Comparison of ENCODE assay signal across 7 mouse cellular contexts in genomic region chrX:155215501-155216248, GRCm38 (mm10). TPM values are rescaled to one million over a fixed set of nuclear protein-coding genes. Genes with fewer than 3 reads are reported as not detected.
DNase-seq lines count a peak whose midpoint lies in the region; ATAC-seq and TF ChIP-seq lines count a peak whose summit lies in the region.

No protein-coding gene starts in this region.

- DNase-seq in G1E (ENCODE audit: low spot score) = no peak
- DNase-seq in adrenal gland, postnatal 25 days = peak; percentile 29
- peak; percentile 14 for DNase-seq in kidney, postnatal 0 days (ENCODE audit: low spot score)
- DNase-seq in spleen, postnatal 10 days (ENCODE audit: low spot score in 2 of 2) = peak; percentile 25 to 28

- H3K79me2 ChIP-seq in macrophage (ENCODE audit: inconsistent target) = peaks cover 27% of the 10 kb centered on the region

- ATAC-seq in G1E (ENCODE audit: extremely low read depth, insufficient number of reproducible peaks, low FRiP score, poor library complexity, severe bottlenecking) = peak; percentile 11; the same call in 1 of the 2 replicates
- peak; percentile 64 for ATAC-seq in embryonic facial prominence, embryonic 15.5 days (ENCODE audit: insufficient number of reproducible peaks, low FRiP score, low TSS enrichment, low read depth)
- ATAC-seq in heart, embryonic 15.5 days (replicated peaks; ENCODE audit: insufficient number of reproducible peaks, insufficient read depth, low FRiP score, low read depth) = peak; percentile 69
- ATAC-seq in kidney, postnatal 0 days (replicated peaks; ENCODE audit: low FRiP score, low read depth) = peak; percentile 71

- H3K4me3 ChIP-seq in G1E (ENCODE audit: low read depth, low read length) (peak overlapping the region; percentile 75), macrophage (ENCODE audit: inconsistent target) (peak overlapping the region; percentile 69)
- H3K4me3 ChIP-seq in embryonic facial prominence, embryonic 15.5 days (replicated peaks) = peak overlapping the region; percentile 51
- H3K4me3 ChIP-seq in heart, embryonic 15.5 days = peak overlapping the region; percentile 63
- H3K4me3 ChIP-seq in kidney, postnatal 0 days (replicated peaks; ENCODE audit: low read depth, low read length) = peak overlapping the region; percentile 54

- no peaks in the 10 kb centered on the region for H3K27me3 ChIP-seq in G1E (ENCODE audit: insufficient read depth, low read length)
- no peaks in the 10 kb centered on the region for H3K27me3 ChIP-seq in embryonic facial prominence, embryonic 15.5 days
- H3K27me3 ChIP-seq in heart, embryonic 15.5 days = no peaks in the 10 kb centered on the region
- no peaks in the 10 kb centered on the region for H3K27me3 ChIP-seq in kidney, postnatal 0 days (ENCODE audit: insufficient read depth, low read length)

- no peaks in the 10 kb centered on the region for H3K9me3 ChIP-seq in G1E (replicated peaks)
- H3K9me3 ChIP-seq in embryonic facial prominence, embryonic 15.5 days (replicated peaks) = no peaks in the 10 kb centered on the region
- no peaks in the 10 kb centered on the region for H3K9me3 ChIP-seq in heart, embryonic 15.5 days (replicated peaks)
- no peaks in the 10 kb centered on the region for H3K9me3 ChIP-seq in kidney, postnatal 0 days (replicated peaks; ENCODE audit: low read length)

- H3K4me1 ChIP-seq in G1E (ENCODE audit: insufficient read depth, low read depth, low read length) = peaks cover 5% of the 10 kb centered on the region; the same call in 1 of the 2 replicates
- H3K4me1 ChIP-seq in embryonic facial prominence, embryonic 15.5 days = no peaks in the 10 kb centered on the region
- H3K4me1 ChIP-seq in heart, embryonic 15.5 days (replicated peaks) = no peaks in the 10 kb centered on the region
- no peaks in the 10 kb centered on the region for H3K4me1 ChIP-seq in kidney, postnatal 0 days (replicated peaks; ENCODE audit: insufficient read depth, low read length)

- H3K27ac ChIP-seq in embryonic facial prominence, embryonic 15.5 days (replicated peaks) = peak overlapping the region; percentile 66
- H3K27ac ChIP-seq in heart, embryonic 15.5 days = peak overlapping the region; percentile 73
- H3K27ac ChIP-seq in kidney, postnatal 0 days = peak overlapping the region; percentile 88
- peak overlapping the region; percentile 90 for H3K27ac ChIP-seq in macrophage

- H3K36me3 ChIP-seq in G1E (replicated peaks) (peaks cover 7% of the 10 kb centered on the region), macrophage (ENCODE audit: inconsistent target) (no peaks in the 10 kb centered on the region)
- no peaks in the 10 kb centered on the region for H3K36me3 ChIP-seq in embryonic facial prominence, embryonic 15.5 days
- H3K36me3 ChIP-seq in heart, embryonic 15.5 days = no peaks in the 10 kb centered on the region
- H3K36me3 ChIP-seq in kidney, postnatal 0 days (ENCODE audit: insufficient read depth, low read length) = no peaks in the 10 kb centered on the region

- H3K9ac ChIP-seq in embryonic facial prominence, embryonic 15.5 days = peak overlapping the region; percentile 31; the same call in 1 of the 2 replicates
- H3K9ac ChIP-seq in heart, embryonic 15.5 days = peak overlapping the region; percentile 63
- H3K9ac ChIP-seq in kidney, postnatal 0 days (ENCODE audit: low read depth, low read length) = peak overlapping the region; percentile 66

- TF ChIP-seq CTCF in G1E (IDR thresholded peaks at IDR 0.05; ENCODE audit: low read depth, low read length) = no peak
- TF ChIP-seq CTCF in kidney, postnatal 0 days (IDR thresholded peaks at IDR 0.05; ENCODE audit: low read depth) = no peak

- WGBS in embryonic facial prominence, embryonic 15.5 days = 26% methylated on average over 23 of the region's 24 CpGs
- 20% methylated on average over 23 of the region's 24 CpGs for WGBS in heart, embryonic 15.5 days
- WGBS in kidney, postnatal 0 days = 32% methylated on average over 22 of the region's 24 CpGs
- WGBS in macrophage (ENCODE audit: missing documents) = 26% methylated on average over 20 of the region's 24 CpGs

- peak overlapping the region; percentile 46 for H3K4me2 ChIP-seq in embryonic facial prominence, embryonic 15.5 days (replicated peaks)
- H3K4me2 ChIP-seq in heart, embryonic 15.5 days = peak overlapping the region; percentile 58
- peak overlapping the region; percentile 51 for H3K4me2 ChIP-seq in kidney, postnatal 0 days (ENCODE audit: low read length)

RNA-seq across cellular contexts. Expression of gene Sat1, which starts 0.6 kb away (rescaled TPM):
- total RNA-seq in G1E (2014; fragmentation: Nextera tagmentation) (120 and 123 TPM in 2 replicates), G1E (2017) (269 and 270 TPM in 2 replicates)
- polyA plus RNA-seq in G1E (2012) (5.4 and 35.0 TPM in 2 replicates), macrophage (2018) (320 to 1,287 TPM (median 826 TPM) in 3 replicates)
- total RNA-seq in adrenal gland, postnatal 25 days (2021) = 169 and 174 TPM in 2 replicates
- 163 and 169 TPM in 2 replicates for polyA plus RNA-seq in embryonic facial prominence, embryonic 15.5 days (2015; fragmentation: Nextera tagmentation; extraction: Ambion mirVana)
- 115 and 121 TPM in 2 replicates for polyA plus RNA-seq in heart, embryonic 15.5 days (2015; fragmentation: Nextera tagmentation; extraction: Ambion mirVana)
- polyA plus RNA-seq in kidney, postnatal 0 days (2015; fragmentation: Nextera tagmentation; extraction: Ambion mirVana) = 510 and 558 TPM in 2 replicates
- 1,000 to 10,000 TPM in 25 of 26 experiments, 100 to 1,000 TPM in 1; 980 to 3,396 (median 1,945) TPM for total RNA-seq in macrophage (2018; cell fraction: chromatin; rRNA removed)
- total RNA-seq in macrophage (2018; cell fraction: cytosol; rRNA removed) = 100 to 1,000 TPM; 322 to 833 (median 593) TPM
- total RNA-seq in macrophage (2018; cell fraction: nucleus; rRNA removed) = 1,000 to 10,000 TPM in 22 of 26 experiments, 100 to 1,000 TPM in 4; 882 to 3,224 (median 1,729) TPM

RNA-seq across cellular contexts. Expression of gene Acot9, which starts 46.6 kb away (rescaled TPM):
- total RNA-seq in G1E (2014; fragmentation: Nextera tagmentation) = 22.6 and 23.3 TPM in 2 replicates
- 32.6 and 34.0 TPM in 2 replicates for total RNA-seq in G1E (2017)
- 1.3 and 4.5 TPM in 2 replicates for polyA plus RNA-seq in G1E (2012)
- 43.7 and 47.6 TPM in 2 replicates for total RNA-seq in adrenal gland, postnatal 25 days (2021)
- polyA plus RNA-seq in embryonic facial prominence, embryonic 15.5 days (2015; fragmentation: Nextera tagmentation; extraction: Ambion mirVana) = 44.5 and 52.3 TPM in 2 replicates
- 40.4 and 40.9 TPM in 2 replicates for polyA plus RNA-seq in heart, embryonic 15.5 days (2015; fragmentation: Nextera tagmentation; extraction: Ambion mirVana)
- polyA plus RNA-seq in kidney, postnatal 0 days (2015; fragmentation: Nextera tagmentation; extraction: Ambion mirVana) = 63.9 and 66.5 TPM in 2 replicates
- total RNA-seq in macrophage (2018; cell fraction: chromatin; rRNA removed) = 100 to 1,000 TPM in 7 of 26 experiments, 10 to 100 TPM in 19; 40.2 to 138 (median 63.6) TPM
- 10 to 100 TPM; 37.5 to 69.4 (median 43.7) TPM for total RNA-seq in macrophage (2018; cell fraction: cytosol; rRNA removed)
- 100 to 1,000 TPM in 2 of 26 experiments, 10 to 100 TPM in 24; 29.8 to 115 (median 47.4) TPM for total RNA-seq in macrophage (2018; cell fraction: nucleus; rRNA removed)
- 36.0 to 44.3 TPM (median 38.9 TPM) in 3 replicates for polyA plus RNA-seq in macrophage (2018)

Comparison
In these comparisons a context has a peak if more than half of its experiments do, and no peak if none do; other contexts are left out.
1. ATAC-seq: peak in every context shown above with its lines; median percentile 71 in kidney, postnatal 0 days; 69 in heart, embryonic 15.5 days; 64 in embryonic facial prominence, embryonic 15.5 days; 11 in G1E.